Mouse (Mus musculus): ENCODE measurements around the gene Polr2j.
"Not testable (repeated sequence)": the region's sequence is repeated elsewhere in the genome, so short reads cannot be mapped to it uniquely, and the experiment has no call there.

Gene Polr2j

GRCm38 (mm10) chr5:136109042-136109441 is 7.4 kb upstream of the Polr2j start:
- no peak for DNase-seq

DNA sequence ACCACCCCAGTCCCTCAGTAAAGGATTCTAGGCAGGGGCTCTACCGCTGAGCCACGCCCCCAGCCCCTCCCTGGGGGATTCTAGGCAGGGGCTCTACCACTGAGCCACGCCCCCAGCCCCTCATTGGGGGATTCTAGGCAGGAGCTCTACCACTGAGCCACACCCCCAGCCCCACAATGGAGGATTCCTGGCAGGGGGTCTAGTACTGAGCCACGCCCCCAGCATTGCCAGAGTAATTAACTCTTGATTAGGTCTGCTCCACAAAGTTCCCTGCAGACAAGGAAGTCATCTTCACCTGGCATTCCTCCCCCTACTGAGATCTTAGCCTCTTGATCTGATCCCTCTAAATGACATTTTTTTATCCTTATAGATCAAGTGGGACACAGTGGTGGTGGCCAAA is 2.9 kb upstream of the Polr2j start:
- not testable (repeated sequence) for DNase-seq

DNA sequence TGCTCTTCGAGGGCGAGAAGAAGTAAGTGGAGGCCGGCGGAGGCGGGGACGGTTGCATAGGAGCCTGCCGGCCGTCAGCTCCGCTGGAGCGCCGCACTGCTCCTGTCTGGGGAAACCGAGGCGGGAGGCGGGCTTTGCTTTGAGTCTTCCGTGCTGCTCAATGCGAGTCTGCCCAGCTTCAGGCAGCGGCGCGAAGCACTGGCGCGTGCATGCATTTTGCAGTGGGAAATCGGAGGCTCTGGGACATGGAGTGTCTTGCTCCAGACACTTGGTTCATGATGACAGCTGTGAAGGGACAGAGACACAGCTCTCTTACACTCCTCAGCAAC is 317 bp downstream of the Polr2j start:
- no peak for DNase-seq

DNA sequence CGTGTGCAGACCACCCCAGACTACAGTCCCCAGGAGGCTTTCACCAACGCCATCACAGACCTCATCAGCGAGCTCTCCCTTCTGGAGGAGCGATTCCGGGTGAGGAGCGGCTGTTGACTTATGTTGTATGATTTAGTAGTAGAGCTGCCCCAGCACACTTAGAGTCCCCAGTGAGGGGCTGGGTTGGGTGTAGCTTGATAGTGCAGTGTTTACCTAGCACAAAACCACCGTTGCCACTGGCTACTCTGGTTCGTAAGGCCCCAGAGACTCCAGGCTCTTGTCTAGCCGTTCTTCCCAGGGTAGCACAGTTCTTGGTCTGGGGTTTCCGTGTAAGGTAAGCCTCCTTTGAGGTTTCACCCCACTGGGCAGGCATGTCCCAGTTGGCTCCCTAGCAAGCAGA is 5.7 kb downstream of the Polr2j start:
- no peak for DNase-seq

GRCm38 (mm10) chr5:136135571-136136291 is 19.3 kb downstream of the Polr2j start, which contains the start of the genes Lrwd1 and Alkbh4:
TSS of gene Lrwd1 (minus strand) at chr5:136136074.
TSS of gene Alkbh4 (plus strand) at chr5:136136146.
- DNase-seq: peak; percentile 94

DNA sequence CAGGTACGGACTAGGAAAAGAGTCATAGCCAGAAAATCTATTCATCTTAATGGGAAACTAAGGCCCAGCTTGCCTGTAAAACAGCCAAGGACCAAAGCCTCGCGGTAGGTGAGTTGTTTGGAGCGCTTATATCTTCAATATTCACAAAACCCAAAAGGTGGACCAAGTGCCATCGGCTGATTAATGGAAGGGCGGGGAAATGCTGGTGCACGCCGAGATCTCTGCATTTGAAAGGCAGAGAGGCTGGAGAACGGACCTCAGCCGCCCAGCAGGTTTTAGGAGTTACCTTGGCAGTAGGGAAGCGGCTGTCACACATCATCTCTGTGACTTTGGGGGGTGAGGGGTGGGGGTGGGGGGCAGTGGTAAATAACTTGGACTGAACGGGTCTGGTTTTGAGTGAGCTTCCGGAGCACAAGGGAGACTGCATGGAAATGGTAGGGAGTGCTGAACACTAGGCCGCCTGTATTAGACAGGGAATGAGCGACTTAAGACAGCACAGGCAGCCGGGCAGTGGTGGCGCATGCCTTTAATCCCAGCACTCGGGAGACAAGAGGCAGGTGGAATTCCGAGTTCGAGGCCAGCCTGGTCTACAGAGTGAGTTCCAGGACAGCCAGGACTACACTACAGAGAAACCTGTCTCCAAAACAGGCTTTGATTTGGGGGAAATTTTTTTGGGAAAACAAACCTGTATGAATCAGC is 20.0 kb downstream of the Polr2j start:
- no peak for DNase-seq

DNA sequence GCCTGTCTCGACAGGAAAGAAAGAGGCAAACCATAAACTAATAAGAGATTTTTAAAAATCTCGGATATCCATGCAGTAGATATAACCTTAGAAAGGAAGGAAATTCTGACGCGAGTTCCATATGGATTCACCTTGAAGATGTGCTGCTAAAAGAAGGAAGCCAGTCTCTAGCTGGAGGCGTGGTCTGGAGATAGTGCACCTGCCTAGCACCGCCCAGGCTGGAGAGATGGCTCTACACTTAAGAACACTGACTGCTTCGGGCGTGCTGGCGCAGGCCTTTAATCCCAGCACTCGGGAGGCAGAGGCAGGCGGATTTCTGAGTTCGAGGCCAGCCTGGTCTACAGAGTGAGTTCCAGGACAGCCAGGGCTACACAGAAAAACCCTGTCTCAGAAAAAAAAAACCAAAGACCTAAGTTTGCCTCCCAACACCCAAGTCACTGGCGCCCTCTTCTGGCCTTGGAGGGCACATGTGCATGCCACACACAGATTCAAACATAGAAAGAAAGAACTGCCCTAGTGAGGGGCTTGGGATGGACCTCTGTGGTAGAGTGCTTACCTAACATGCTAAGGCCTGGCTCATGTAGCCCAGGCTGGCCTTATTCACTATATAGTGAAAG is 21.3 kb downstream of the Polr2j start:
- DNase-seq: peak; percentile 50

GRCm38 (mm10) chr5:136139393-136139792 is 23.0 kb downstream of the Polr2j start:
- DNase-seq: no peak

- DNase-seq: no peak
These were observed 23.6 kb downstream of the Polr2j start for GRCm38 (mm10) chr5:136140057-136140482.

DNA sequence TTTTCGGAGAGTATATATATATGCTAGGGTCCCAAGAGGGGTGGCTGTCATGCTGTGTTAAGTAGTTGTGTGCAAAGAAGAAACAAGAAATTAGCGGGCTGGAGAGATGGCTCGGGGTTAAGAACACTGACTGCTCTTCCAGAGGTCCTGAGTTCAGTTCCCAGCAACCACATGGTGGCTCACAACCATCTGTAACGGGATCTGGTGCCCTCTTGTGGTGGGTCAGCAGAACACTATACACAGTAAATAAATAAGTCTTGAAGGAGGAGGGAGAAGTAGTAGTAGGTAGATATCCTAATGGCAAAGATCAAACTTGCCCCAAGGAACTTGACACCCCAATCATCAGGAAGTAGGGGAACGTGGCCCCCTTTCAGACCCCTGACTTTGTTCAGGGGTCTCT is 26.3 kb downstream of the Polr2j start:
- DNase-seq: no peak

- no peak for DNase-seq
These were observed 26.8 kb downstream of the Polr2j start for GRCm38 (mm10) chr5:136143161-136143755.

- no peak for DNase-seq
These were observed 28.4 kb downstream of the Polr2j start for GRCm38 (mm10) chr5:136144606-136145430.

DNA sequence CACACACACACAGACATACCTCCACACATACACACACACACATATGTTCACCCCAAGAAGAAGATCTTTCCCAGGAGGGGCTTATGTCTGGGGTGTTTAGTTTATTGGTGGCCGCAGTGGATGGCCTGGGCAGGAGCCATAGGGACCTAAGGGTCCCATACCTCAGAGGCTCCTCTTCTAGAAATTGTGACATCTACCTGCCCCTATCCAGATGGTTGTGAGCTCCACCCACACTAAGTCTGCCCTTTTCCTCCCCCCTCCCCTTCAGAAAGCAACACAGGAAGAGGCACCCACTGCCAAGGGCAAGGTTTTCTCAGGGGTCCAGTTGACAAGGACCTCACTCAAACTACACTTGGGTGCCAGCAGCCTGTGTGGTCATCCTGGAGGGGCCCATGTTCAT is 30.5 kb downstream of the Polr2j start:
- DNase-seq: no peak

DNA sequence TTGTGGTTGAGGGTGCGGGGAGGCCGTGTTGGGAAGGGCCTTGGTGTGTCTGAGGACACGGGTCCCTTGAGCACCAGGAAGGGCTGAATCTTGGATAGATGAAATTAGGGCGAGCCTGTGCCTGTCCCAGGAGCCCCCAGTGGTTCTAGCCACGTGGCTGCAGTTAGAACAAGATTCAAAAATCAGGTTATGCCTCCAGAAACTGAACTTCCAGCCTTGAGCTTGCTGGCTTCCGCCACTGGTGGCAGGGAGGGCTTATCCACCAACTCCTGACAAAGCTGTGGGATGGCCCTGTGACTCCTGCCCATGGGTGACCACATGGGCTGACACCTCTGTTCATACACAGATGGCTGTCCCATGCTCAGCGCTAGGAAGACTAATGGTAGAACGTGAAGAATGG is 31.3 kb downstream of the Polr2j start:
- no peak for DNase-seq

DNA sequence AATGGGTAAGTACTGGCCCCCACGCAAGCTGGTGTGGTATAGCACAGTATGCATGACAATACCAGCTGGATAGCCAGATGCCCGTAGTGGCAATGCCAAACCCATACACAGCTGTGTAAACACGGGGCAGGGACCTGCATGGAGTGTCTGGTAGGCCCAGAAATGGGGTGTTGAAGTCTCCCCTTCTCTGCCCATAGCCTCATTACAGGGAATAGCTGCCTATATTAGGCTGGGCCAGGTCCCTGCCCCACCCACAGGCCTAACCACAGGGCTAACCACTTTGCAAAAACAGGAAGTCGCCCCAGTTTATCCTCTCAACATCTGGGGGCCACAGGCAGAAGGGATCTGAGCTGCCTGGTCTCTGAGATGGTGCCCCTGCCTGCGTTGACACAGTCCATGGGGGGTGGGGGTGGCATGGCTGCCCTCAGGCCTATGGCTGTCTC is 32.7 kb downstream of the Polr2j start:
- not testable (repeated sequence) for DNase-seq

GRCm38 (mm10) chr5:136152365-136152764 is 35.9 kb downstream of the Polr2j start:
- no peak for DNase-seq

DNA sequence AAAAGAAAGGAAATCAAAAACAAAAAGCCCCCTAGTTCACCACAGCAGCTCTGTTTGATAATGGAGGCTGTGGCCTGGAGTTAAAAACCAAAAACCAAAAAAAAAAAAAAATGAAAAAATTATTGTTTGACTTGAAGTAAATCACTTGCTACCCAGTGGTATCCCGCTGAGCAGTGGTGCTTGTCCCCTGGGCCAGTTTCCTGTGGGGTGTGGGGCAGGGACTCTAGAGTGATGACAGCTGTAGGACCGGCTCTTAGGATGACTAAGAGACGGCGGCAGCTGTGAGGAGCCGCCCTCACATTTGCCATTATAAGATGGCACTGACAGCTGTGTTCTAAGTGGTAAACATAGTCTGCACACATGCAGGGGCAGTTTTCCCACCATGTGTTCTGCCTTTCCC is 39.0 kb downstream of the Polr2j start:
- no peak for DNase-seq

GRCm38 (mm10) chr5:136160084-136160483 is 43.7 kb downstream of the Polr2j start:
- not testable (repeated sequence) for DNase-seq

- no peak for DNase-seq
These were observed 47.5 kb downstream of the Polr2j start for GRCm38 (mm10) chr5:136163807-136164474.

- no peak for DNase-seq
These were observed 48.8 kb downstream of the Polr2j start for GRCm38 (mm10) chr5:136165246-136165645.

- no peak for DNase-seq
These were observed 50.9 kb downstream of the Polr2j start for GRCm38 (mm10) chr5:136167296-136167695.

DNA sequence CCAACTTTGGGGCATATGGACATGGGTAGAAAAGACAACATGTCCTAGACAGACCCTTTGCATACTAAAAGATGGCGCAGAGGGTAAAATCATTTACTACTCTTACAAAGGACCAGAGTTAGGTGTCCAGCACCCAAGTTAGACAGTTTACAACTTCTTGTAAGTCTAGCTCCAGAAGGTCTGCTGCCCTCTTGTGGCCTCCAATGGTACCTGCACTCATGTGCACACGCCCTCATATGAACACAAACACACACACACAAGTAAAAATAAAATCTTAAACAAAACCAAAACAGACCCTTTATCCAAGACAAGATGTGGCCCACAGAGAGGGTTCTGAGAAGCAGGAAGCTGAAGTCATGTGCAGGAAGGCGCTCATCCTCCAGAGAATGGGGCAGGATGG is 51.6 kb downstream of the Polr2j start:
- no peak for DNase-seq
